Mouse (Mus musculus) embryonic fibroblast, embryonic 13.5 days (primary cell): ENCODE measurements around the gene Hsd11b2.

Experiments used
- CTCF ChIP-seq: IDR thresholded peaks from 2 replicates; pipeline ENCODE4 v1.5.1; 2011; ENCODE audit warnings: mild to moderate bottlenecking, control low read depth, low read length, moderate library complexity, borderline replicate concordance; ENCODE audit not compliant: insufficient read depth
- POLR2A ChIP-seq: IDR thresholded peaks from 2 replicates; pipeline ENCODE4 v1.6.1; 2011; ENCODE audit warnings: low read depth, mild to moderate bottlenecking, control low read depth, low read length, moderate library complexity

- no peak for TF ChIP-seq CTCF
- no peak for TF ChIP-seq POLR2A
These were observed 44.3 kb downstream of the Hsd11b2 start for GRCm38 (mm10) chr8:105562863-105563262.
